Mouse (Mus musculus): ENCODE measurements around the gene Defb48. TPM values are rescaled to one million over a fixed set of nuclear protein-coding genes. Genes with fewer than 3 reads are reported as not detected.

Gene Defb48
- total RNA-seq (2021): not detected

DNA sequence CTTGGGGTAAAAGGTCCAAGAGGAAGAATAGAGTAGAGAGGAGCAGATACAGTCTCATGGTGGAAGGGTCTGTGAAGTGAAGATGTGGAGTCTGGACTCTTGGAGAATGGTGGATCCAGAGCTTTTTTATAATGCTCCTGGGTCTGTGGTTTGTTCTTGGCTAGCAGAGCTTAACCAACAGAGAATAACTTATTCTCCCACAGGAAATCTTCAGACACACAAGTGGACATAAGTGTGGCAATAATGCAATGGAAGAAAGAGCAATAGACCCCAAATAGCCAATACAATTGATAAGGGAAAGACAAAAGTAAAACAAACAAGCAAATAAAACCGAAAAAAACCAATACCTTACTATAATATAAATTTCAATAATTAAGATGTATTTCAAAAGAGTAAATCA lies at the start of gene Defb48:
Gene Defb48 (minus strand): TSS at position 101 of the 400 bp plus-strand sequence.
- no peak for DNase-seq

DNA sequence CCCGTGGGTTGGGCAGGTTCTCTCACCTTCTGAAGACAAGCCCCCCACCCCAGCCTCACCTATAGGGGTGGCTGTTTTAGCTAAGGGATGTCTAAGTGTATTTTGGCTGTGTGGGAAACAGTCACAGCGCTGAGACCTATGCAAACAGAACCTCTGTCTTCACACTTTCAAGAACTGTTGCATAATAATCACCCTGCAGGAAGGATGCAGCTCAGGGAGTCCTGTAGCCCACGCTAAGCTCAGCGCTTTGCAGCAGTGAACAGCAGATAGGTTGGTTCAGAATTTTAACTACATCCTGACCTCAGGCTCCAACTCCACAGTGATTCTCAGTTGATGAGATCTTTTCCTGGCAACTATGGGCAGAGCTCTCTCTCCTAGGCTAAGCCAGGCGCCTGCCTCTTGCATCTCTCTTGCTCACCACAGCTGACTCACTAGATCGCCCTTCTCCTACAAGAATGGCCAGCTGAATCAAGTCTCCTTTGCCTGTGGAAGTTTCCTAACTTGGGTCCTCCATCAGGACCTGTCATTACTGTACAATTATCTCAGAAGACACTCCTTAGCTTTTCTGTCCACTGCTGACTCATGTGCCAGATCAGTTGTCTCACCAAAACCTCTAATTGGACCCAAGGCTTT lies 36.3 kb upstream of the Defb48 start:
- DNase-seq: no peak

DNA sequence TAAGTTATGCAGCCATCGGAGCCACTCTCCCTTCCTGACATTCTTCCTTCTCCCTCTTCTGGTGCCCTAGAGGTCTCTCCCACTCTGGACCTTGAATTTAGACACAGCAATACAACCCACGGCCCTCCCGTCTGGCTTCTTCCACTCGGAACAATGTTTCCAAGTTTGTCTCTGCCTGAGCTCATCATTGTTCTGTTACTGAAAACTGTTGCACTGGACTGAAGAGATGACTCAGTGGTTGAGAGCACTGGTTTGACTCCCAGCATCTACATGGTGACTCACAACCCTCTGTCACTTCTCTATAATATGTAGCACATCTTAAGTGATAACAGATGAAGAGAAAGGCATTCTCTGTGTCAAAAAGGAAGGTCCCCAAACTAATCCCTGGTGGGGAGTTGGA lies 30.4 kb upstream of the Defb48 start:
- DNase-seq: no peak

DNA sequence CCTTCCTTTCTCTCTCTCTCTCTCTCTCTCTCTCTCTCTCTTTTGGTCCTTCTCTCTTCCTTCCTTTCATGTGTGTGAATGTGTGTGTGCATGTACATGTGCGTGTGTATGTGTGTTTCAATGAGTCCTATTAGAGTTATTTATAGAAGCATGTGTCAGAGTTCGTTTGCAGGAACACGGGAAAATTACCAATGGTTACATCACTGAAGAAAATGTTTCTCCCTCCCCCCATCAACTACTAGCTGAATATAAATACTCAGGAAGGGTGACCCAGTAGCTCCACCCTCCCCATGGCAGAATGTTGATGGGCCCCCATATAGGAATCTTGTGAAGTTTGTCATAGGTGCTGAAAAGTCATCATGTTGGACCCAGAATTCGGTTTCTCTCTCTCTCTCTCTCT lies 28.8 kb upstream of the Defb48 start:
- no peak for DNase-seq

DNA sequence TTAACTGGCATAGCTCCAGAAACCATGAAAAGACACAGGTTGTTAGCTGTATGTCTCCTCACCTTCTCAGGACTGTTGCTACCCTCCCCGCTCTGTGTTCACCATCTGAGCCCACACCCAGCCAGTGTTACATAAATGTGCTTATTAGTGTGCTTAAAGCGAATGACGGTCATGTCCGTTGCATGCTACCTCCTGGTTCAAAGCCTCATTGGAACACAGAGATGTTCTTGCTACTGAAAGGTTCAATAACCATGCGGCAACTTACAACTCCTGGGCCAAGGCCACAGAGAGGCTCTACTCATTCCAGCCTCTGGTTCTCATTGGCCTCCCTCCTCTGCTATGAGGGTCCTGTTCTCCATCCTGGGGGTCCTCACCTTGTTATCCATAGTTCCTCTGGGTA lies 27.2 kb upstream of the Defb48 start, which contains the start of gene Defb43:
Gene Defb43 (plus strand): TSS at position 301 of the 400 bp plus-strand sequence.
- DNase-seq: no peak

DNA sequence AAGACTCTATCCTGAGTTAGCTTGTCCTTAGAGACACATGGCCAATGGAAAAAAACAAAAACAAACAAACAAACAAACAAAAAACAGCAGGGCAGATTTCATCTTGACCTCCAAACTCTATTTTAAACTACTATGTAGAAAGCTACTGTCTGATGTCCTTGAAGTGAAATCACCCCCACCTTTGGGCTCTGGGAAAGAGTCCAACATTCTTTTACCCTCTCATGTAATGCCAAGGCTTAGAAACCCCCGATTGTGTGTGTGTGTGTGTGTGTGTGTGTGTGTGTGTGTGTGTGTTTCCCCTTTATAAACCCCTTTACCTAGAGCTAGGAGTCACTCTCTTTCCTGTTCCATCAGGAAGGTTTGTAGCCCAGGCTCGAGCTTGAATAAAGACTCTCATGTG lies 18.3 kb upstream of the Defb48 start:
- no peak for DNase-seq

DNA sequence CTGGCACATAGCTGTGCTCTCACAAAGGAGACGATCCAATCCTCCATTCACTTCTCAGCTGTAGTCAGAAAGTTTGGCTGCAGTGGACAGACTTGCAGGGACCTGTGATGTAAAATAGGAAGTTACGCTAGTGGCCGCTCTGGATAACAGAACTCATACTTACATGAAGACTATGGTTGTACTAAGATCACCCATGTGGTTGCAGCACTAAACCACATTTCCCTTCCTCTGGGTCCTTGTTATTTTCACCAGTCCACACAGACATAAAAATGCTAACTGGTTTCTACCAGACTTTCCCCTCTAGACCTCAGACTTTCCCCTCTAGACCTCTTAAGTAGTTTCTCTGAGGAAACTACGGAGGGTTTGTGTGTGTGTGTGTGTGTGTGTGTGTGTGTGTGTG lies 14.7 kb upstream of the Defb48 start:
- DNase-seq: no peak

DNA sequence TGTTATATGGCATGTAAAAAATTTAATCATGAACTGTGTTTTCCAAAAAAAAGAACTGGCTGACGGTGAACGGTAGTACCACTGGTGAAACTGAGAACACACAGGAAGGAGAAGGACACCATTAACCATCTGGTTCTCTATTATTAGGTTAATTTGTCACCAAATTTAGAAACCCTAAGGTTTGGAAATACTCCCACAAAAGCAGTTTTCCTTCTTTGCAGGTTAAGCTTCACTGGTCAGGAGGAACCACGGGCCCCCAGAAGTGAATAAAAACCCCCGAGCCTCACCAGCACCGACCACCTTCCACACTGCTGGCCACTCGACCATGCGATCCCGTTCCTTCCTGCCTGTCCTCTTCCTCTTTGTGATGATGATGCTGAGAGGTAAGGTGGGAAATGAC lies 13.5 kb upstream of the Defb48 start, which contains the start of gene Defb47:
Gene Defb47 (plus strand): TSS at position 301 of the 400 bp plus-strand sequence.
- DNase-seq: no peak

DNA sequence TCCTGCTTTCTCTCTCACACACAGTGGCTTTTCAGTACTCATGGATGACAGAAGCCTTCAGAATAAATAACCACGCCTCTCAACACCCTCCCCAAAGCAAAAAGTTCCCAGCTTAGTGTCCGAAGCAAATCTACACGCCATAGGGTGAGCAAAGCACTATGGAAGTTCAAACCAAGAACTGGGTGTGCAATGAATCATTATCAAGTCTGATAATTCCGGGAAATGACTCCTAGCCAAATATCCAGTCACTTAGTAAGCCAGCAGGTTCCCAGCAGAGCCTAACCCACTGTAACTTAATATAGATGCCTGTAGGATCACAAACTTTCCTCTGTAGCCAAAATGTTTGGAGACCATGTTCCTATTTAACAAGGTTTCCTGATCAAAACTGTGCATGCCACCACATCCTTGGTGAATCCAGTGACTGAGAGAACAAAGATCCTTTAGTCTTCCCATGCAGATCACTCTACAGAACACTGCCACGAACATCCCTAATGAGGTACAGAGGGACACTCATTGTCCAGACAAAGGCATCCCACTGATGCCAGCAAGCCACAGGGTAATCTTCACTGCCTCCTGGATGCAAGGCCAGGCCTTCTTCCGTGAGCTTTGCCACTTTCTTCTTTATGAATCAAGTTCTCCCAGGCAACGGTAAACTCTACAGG lies 7.7 kb upstream of the Defb48 start:
- DNase-seq: no peak

DNA sequence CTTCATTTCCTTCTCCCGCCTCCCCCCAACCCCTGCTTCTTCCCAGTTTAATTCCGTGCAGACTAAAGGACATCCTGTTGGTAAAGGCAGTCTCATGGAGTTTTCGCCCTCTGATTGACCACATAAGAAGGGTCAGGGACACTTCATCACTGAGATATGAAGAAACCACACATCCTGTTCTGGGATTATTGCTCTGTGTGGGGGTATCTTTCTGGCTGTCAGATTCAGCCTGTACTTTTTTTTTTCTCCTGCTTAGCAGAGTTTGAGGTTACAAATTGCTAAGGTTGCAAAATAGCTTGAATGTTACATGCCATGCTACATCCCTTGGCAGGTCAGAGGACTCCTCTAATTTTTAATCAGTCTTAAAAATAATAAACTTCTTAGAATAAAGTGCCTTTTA lies 7.0 kb upstream of the Defb48 start:
- no peak for DNase-seq

DNA sequence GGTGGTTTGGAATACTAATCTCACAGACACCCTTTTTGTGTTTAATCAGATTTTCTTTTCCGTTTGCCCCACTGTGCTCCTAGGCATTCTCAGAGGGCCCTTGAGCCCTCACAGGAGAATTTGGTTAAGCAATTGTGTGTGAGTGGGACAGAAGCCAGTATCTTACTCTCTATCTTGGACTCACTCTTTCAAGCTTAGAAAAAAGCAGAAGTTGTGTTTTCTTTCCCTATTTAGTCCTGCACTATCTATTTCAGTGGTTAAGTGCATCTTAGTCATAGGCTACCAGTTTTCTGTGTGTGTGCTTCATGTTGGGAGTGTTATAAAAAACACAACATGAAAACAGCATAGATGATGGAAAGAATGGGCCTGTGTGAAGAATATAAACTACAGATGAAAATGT lies 4.5 kb downstream of the Defb48 start:
- DNase-seq: no peak

DNA sequence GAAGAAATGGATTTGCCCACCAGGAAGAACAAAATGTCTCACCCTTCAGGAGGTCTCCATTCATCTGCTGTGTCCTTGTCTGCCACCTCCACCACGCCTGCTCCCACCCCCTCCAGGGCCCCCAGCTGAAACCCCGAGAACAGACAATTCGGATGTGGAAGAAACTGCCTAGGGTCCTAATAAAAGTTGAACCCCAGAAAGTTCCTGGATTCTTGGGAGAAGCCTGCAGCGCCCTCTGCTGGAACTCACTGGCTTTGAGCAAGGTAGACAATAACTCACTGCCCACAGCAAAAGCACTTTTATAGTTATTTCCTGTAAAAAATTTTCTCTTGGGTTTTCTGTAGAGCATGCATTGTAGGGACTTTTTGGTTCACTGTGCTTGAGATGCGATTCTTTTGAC lies 9.3 kb downstream of the Defb48 start:
- DNase-seq: peak; percentile 51 to 54

DNA sequence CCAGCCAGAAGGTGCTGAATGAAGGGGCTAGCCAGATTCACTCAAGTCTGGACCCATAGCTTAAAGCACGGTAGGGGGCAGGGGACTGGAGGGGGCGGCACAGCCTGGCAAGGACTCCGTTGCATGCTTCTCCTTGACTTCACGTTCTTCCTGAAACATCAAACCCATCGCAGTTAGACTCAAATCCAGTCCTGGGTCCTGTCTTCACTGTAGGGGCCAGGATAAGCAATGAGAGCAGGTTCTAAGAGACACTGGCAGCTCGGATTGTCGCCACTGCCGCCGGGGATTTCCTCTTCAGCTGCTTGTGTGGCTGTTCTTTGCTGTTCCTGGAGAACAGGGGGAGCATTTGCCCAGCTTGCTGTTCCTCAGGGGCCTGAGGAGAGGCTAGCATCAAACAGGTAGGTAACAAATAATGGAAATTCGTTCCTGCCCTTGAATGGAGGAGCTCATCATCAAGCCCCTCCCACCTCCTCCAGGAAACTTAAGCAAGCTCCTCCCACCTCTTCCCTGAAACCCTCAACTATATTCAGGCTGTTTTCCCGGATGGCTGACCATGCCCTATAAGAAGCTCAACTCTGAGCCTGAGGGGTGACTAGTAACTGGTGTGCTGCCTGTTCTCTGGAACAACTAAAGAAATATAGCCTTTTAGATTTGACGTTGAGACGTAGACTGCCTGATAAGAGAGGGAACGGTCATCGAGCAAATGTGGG lies 18.3 kb downstream of the Defb48 start:
- no peak for DNase-seq

DNA sequence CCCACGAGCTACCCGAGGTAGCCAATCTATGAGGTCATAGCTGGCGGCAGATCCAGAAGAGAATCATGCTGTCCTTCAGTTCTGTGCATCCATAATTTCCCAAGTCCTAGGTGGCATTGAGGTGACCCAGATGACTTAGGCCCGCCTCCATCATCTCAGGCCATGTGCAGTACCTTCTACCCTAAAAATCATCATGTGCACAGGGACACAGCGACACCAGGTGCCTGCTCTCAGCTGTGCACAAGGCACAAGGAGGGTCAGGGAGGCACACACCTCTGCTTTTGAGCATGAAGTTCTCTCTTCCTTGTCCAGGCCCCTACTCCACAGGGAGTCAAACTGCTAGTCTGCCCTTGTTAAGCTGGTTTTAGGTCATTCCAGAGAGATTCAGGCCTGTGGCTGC lies 19.0 kb downstream of the Defb48 start:
- no peak for DNase-seq

DNA sequence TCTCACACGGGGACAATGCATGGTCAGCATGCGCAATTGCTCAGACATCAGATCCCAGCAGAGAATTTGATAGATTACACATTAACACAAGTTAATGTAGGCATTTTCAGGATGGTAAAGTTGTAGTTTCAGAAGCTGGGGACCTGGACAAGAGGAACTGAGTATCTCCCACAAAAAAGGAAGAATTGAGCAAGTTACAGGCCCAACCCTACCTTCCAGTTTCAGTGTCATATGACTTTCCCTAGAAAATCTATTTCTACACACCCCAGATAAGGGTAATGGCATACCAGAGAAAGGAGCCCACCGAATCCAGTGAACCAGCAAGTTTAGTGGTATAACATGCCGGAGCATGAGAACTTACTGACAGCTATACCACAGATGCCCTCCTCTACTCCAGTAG lies 20.7 kb downstream of the Defb48 start:
- DNase-seq: no peak

DNA sequence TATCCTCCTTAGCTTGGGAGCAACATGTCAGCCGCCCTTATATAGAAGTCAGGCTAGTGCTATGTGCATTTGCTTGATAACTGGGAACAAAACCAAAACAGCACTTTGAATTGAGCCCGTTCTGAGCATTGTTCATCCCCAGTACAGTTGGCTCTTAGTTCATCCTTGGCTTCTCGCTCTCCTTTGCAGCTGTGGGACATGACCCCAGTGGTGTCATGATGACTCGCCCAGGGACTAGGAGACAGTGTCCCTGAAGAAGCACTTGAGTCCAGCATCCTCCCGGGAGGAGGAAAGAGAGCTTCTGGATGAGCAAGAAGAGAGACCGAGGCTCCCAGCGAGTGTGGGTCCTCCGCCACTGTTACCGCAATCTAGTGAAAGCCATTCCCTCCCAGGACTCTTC lies 28.2 kb downstream of the Defb48 start:
- no peak for DNase-seq

DNA sequence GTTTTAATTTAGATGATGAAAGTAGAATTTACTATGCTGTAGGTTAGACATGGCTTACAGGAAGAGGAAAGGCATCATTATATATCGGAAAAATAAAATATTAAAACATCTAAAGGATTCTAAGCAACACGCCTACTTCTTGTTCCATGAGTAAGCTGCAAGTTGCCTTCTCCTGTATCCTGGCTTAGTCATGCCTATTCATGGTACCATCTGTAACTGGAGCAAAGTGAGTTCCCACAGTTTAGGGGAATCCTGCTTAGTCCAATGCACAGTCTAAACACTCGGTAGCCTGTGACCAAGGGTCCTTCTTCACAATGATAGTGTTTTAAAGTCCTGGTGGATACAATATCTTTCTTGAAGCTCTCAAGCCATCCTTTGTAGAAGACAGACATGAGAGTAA lies 37.5 kb downstream of the Defb48 start:
- DNase-seq: no peak

DNA sequence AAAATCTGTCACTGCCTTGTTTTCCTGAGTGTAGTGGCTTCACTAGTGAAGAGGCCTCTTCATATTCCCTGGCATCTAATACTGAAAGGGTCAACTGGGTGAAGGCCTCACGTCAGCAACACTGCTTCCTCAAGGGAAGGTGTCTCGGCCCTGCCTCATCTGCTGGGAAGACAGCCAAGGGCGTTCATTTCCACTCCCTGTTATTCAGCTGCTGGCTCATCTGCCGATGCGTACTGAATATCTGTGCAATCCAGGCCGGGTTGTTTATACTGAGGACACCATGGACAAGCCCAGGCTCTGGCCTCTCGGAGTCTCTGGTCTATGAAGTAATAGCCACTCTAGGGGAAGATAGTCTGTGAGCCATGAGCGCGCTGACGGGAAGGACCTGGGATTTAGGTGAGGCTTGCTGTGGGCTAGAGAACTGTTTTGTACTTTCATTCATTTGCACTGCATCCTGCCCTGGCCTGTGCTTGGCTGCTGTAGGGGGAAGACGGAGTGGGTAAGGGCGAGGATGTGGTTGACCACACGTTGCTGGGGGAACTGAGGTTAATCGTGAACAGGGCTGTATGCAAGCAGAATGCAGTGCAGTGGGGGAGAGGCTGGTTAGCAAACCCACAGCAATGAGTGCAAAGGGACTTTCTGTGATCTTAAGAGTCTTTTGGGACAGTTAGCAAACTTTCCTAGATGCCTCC lies 43.8 kb downstream of the Defb48 start:
- no peak for DNase-seq

DNA sequence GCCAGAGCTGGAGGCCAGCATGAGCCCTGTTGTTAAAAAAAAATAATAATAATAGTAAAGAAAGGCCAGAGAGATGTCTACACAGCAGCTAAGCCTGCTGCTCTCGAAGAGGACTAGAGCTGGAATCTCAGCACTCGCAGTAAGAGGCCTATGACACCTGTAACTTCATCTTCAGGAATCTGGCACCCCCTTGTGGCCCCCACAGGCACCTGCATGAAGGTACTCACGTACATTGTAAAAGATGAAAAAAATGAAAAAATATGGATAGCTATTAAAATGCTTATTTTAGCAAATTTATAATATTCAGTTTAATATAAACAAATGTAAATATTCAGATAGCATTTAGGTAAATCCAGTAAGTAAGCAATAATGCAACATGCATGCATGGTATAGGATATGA lies 44.9 kb downstream of the Defb48 start:
- DNase-seq: no peak

DNA sequence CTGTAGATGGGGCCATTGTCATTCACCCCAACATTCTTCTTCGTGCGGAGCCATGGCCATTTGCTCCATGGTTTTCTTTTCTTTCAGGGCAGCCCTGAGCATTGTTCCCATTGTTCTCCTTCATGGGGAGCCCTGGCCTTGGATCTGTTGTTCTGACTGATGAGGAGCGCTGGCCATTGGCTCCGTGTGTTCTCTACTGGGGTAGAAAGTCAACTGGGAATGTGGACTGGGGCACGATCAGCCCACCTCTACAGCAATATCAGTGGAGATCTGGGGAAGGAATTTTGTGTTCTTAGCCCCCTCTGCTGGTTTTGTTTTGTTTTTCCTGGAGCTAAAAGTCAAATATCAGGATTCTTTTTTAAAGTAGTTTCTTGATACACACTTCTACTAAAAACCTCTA lies 46.6 kb downstream of the Defb48 start:
- DNase-seq: no peak

DNA sequence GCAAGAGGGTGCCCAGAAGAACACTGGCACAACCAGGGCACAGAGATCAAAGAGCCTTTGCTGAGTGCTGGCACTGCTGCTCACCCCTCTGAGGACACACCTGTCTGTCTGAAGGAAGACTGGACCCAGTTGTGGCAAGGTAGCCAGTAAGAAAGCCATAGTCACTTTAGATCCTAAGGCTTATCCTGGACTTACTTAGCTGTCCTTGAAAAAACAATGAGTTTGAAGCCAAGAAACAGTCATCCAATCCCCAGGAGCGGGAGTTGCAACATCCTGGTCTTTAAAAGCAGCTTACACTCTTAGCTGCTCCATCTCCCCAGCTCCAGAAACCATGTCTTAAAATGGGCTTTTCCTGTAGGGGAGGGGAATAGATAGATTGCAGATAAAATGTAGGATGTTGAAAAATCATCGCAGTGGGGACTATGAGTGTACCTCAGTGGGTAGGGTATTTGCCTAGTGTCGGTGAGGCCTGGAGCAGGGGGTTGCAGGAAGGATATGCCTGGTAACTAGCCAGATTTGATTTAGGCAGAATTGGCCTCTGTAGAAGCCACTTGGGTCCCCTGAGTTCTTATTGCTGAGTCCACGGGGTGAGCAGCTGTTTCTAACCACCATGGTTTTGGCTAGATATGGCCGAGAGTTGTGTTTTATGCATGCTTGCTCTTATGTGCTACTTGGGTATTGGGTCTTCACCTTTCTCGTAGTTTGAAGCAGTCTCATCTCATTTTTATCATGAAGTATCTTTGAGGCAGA lies 47.5 kb downstream of the Defb48 start:
- DNase-seq: no peak

DNA sequence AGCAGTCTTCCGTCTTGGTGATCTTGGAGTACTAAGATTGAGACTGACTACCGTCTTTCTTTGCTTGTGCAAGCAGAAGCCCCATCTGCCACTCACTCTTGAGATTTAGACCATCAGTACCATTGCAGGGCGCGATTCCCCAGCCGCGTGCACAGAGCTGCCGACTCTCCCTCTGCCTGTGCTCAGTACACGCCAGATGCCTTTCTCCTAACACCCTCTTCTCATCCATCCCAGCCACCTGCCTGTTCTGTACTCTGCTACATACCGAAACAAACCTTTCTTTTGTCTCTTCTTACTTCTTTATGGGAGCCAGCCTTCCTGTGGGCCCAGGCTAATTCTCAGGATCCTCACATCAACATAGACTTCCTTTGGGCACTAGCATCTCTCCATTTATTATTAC lies 48.9 kb downstream of the Defb48 start:
- DNase-seq: peak; percentile 19 to 24

All from layer of hippocampus, postnatal 36 days (tissue).